Mouse (Mus musculus): ENCODE measurements at regions not wholly inside any gene's neighbourhood (a gene's known extent, or its start where the extent isn't known, plus 50 kb on each side); places are given as distances from the start of the nearest gene placed in this dataset.

DNA sequence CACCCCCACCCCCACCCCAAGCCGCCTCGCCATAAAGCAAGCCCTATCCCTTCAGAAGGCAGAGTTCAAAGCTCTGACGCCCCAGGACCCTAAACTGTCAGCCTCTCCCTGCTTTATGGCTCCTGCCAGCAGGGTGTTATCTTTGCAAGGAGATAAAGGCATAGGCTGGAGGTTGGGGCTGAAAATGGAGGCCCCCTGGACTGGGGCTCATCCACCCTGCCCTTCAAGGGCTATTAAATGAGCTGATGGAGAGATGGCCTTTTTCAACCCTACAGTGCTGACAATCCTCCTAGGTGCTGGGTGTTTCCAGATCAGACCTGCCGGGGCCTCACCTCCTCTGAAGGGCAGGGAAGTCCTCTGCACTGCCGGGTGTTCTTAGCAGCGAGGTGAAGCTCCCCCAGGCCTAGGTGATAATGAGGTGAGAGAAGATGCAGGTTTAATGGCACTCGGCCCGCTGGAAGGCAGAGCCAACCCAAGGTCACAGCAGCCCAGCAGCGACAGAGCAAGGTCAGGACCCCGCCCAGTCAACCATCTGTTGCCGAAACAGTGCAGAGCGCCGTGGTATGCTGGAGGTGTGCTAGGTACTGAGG is 153.4 kb downstream of the Mycn start:
- Histone ChIP-seq H3K4me1 (ENCODE audit: control insufficient read depth, insufficient read depth, low read length) (no peaks in the 10 kb centered on the region), H3K4me3 (replicated peaks; ENCODE audit: insufficient read depth, low read depth, low read length) (no peak overlapping the region), H3K27me3 (ENCODE audit: control insufficient read depth, insufficient read depth, low read length) (no peaks in the 10 kb centered on the region; the same call in 1 of the 2 replicates), H3K27ac (ENCODE audit: insufficient read depth, low read length) (no peak overlapping the region)
- TF ChIP-seq CTCF (IDR thresholded peaks at IDR 0.05; ENCODE audit: borderline replicate concordance, insufficient read depth, low read depth, low read length) (no peak), POLR2A (IDR thresholded peaks at IDR 0.05; ENCODE audit: borderline replicate concordance, insufficient read depth, low read length) (no peak)
- no peak for DNase-seq
- WGBS: 57% methylated on average over 13 of the region's 13 CpGs

DNA sequence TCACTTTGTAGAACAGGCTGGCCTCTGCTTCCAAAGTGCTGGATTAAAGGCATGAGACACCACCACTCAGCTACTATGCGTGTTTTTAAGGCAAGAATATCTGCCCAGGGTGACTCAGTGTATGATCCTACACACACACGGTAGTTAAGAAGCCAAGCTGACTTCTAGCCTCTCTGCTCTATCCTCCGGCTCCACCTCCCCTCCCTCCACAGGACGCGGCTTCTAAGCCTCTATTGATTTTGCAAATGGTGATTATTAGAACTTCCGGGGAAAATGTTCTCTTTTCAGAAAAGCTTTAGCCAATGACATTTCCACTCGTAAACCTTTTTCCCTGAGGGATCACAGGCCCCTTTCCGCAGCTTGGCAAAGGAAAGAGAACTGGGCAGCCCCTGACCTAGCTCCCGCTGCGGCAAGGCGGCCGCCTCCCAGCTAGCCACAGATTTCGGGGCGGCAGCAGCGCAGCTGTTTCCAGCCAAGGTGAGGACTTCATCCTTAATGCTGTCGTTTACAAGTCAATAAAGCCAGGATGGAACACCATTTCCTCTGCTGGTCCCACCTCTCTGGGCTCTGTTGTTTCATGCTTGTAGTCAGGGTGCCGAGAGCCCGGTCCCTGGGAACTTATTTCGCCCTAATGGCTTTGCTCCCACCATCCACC is 154.0 kb downstream of the Mycn start:
- Histone ChIP-seq H3K4me3 (replicated peaks; ENCODE audit: insufficient read depth, low read depth, low read length) (no peak overlapping the region), H3K4me1 (ENCODE audit: control insufficient read depth, insufficient read depth, low read length) (no peaks in the 10 kb centered on the region), H3K27ac (ENCODE audit: insufficient read depth, low read length) (no peak overlapping the region), H3K27me3 (ENCODE audit: control insufficient read depth, insufficient read depth, low read length) (no peaks in the 10 kb centered on the region)
- TF ChIP-seq CTCF (IDR thresholded peaks at IDR 0.05; ENCODE audit: borderline replicate concordance, insufficient read depth, low read depth, low read length) (no peak), POLR2A (IDR thresholded peaks at IDR 0.05; ENCODE audit: borderline replicate concordance, insufficient read depth, low read length) (no peak)
- WGBS: 19% methylated on average over 19 of the region's 19 CpGs
- no peak for DNase-seq

DNA sequence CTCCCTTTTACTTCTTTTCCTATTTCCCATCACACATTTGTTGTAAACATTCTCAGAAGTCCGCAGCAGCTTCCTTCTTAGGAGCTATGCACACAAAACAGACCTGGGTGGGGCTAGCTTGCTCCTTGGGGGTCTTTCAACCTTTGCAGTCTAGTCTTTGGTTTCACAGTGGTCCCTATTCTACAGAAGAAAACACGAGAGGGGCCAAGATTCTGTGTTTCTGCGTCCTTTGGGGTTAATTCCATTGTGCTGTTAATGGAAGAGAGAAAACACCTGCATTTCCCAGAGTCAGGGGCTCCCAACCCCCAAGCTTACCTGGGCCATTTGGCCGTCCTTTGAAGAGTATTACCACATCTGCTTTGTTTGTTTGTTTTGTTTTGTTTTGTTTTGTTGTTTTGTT is 154.6 kb downstream of the Mycn start:
- DNase-seq: no peak
- TF ChIP-seq CTCF (IDR thresholded peaks at IDR 0.05; ENCODE audit: borderline replicate concordance, insufficient read depth, low read depth, low read length) (no peak), POLR2A (IDR thresholded peaks at IDR 0.05; ENCODE audit: borderline replicate concordance, insufficient read depth, low read length) (no peak)
- Histone ChIP-seq H3K4me1 (ENCODE audit: control insufficient read depth, insufficient read depth, low read length) (no peaks in the 10 kb centered on the region), H3K27me3 (ENCODE audit: control insufficient read depth, insufficient read depth, low read length) (no peaks in the 10 kb centered on the region), H3K27ac (ENCODE audit: insufficient read depth, low read length) (no peak overlapping the region), H3K4me3 (replicated peaks; ENCODE audit: insufficient read depth, low read depth, low read length) (no peak overlapping the region)
- 79% methylated on average over 4 of the region's 4 CpGs for WGBS

DNA sequence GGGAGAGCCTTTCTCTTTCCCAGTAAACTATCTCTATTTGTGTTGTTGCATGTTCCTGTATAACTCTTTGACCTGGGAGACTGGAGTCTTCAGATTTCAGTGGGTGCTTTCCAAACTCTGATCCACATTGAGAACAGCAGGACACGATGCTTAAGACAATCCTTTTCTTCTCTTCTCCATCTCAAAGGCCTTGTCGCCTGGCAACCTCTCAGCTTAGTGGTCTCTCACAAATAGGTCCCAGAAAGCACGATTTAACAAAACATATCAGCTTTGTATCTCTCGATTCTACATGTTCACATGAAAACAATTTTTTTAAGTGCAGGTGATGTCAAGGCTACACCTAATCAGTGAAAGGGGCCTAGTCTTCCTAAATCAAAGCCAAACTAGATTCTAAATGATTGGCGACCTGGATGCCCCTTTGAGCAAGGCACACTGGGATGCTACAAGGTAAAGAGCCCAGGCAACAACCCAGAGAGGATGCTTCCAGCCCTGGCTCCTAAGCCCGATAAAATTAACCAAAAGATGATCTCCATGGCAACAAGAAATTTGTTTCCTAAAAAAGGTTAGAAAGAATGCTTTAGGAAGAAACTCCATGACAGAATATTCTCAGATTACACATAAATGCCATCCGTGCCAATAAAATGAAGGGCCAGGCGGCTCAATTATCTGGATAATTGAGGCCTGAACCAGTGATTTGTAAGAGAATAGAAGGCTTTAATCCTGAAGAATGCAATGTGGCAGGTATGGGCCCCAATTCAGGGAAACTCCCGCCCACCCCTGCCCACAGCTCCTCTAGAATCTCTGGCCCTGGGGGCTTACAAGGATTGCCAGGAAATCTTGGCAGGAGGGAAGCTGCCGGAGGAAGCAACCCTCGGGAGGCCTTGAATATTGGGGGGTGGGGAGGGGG is 157.8 kb downstream of the Mycn start:
- Histone ChIP-seq H3K4me3 (replicated peaks; ENCODE audit: insufficient read depth, low read depth, low read length) (no peak overlapping the region), H3K4me1 (ENCODE audit: control insufficient read depth, insufficient read depth, low read length) (no peaks in the 10 kb centered on the region), H3K27me3 (ENCODE audit: control insufficient read depth, insufficient read depth, low read length) (no peaks in the 10 kb centered on the region), H3K27ac (ENCODE audit: insufficient read depth, low read length) (no peak overlapping the region)
- TF ChIP-seq POLR2A (IDR thresholded peaks at IDR 0.05; ENCODE audit: borderline replicate concordance, insufficient read depth, low read length): no peak
- no peak for TF ChIP-seq CTCF (IDR thresholded peaks at IDR 0.05; ENCODE audit: borderline replicate concordance, insufficient read depth, low read depth, low read length)
- no peak for DNase-seq
- WGBS: 55% methylated on average over 11 of the region's 11 CpGs

DNA sequence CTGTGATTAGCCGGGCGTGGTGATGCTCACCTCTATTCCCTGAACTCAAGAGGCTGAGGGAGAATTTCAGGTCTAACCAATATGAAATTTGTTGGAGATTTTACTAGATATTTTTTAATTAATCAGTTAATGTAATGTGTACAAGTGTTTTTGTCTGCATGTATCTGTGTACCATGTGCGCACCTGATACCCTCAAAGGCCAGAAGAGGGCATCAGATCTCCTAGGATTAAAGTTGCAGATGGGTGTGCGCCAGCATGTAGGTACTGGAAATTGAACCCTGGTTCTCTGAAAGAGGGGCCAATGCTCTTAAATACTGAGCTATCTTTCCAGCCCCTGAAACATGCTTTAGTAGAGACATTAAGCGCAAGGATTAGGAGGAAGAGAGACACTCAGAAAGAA is 160.2 kb downstream of the Mycn start:
- TF ChIP-seq POLR2A (IDR thresholded peaks at IDR 0.05; ENCODE audit: borderline replicate concordance, insufficient read depth, low read length) (no peak), CTCF (IDR thresholded peaks at IDR 0.05; ENCODE audit: borderline replicate concordance, insufficient read depth, low read depth, low read length) (no peak)
- no peak overlapping the region for H3K4me3 ChIP-seq (replicated peaks; ENCODE audit: insufficient read depth, low read depth, low read length)
- WGBS: 97% methylated on average over 5 of the region's 5 CpGs
- H3K27me3 ChIP-seq (ENCODE audit: control insufficient read depth, insufficient read depth, low read length): no peaks in the 10 kb centered on the region
- H3K27ac ChIP-seq (ENCODE audit: insufficient read depth, low read length): no peak overlapping the region
- no peak for DNase-seq
- no peaks in the 10 kb centered on the region for H3K4me1 ChIP-seq (ENCODE audit: control insufficient read depth, insufficient read depth, low read length)

DNA sequence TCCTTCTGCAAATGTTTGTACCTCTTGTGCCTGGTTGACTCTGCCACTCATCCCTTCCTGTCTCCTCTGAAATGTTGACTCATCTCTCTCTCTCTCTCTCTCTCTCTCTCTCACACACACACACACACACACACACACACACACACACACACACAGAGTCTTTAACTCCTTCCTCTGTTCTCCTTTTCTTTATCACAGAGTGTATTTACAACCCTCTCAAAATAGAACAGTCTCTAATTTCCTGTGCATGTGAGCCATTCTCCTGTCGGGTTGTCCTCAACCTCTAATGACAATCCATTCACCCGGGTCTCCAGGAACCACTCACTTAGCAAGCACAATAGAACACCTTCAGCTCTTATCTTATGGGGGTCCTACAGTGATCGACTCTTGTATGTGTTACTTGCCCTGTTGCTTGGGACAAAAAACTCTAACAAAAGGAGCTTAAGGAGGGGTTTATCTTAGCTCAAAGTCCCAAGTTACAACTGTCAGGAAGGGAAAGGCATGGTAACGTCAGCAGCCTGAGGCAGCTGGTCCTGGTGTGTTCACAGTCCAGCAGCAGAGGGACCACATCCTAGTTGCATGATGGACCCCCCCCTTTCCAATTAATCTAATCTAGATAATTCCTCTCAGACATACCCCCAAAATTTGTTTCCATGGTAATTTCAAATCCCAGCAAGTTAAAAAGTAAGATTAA is 163.0 kb downstream of the Mycn start:
- no peak for DNase-seq
- WGBS: 60% methylated on average over 4 of the region's 4 CpGs
- Histone ChIP-seq H3K4me3 (replicated peaks; ENCODE audit: insufficient read depth, low read depth, low read length) (no peak overlapping the region), H3K27me3 (ENCODE audit: control insufficient read depth, insufficient read depth, low read length) (no peaks in the 10 kb centered on the region), H3K4me1 (ENCODE audit: control insufficient read depth, insufficient read depth, low read length) (no peaks in the 10 kb centered on the region), H3K27ac (ENCODE audit: insufficient read depth, low read length) (no peak overlapping the region)
- TF ChIP-seq POLR2A (IDR thresholded peaks at IDR 0.05; ENCODE audit: borderline replicate concordance, insufficient read depth, low read length): no peak
- no peak for TF ChIP-seq CTCF (IDR thresholded peaks at IDR 0.05; ENCODE audit: borderline replicate concordance, insufficient read depth, low read depth, low read length)

DNA sequence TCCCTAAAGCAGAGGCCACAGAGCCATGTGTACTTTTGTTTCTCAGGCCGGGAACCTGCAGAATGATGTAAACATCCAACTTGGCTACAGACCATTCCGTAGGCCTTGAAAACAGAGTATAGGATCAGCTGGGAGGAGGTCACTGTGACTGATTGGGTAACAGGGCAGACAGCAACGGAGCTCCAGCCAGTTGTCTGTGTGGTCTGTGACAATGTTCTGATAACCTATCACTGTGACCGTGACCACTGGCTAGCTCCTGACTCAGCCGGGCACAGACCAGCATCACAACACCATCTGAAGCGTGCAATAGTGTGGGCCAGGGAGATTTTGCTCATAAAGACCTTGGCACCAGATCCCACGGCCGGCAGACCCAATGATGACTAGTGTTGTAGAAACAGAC is 164.3 kb downstream of the Mycn start:
- 64% methylated on average over 8 of the region's 8 CpGs for WGBS
- TF ChIP-seq CTCF (IDR thresholded peaks at IDR 0.05; ENCODE audit: borderline replicate concordance, insufficient read depth, low read depth, low read length) (no peak), POLR2A (IDR thresholded peaks at IDR 0.05; ENCODE audit: borderline replicate concordance, insufficient read depth, low read length) (no peak)
- no peaks in the 10 kb centered on the region for H3K27me3 ChIP-seq (ENCODE audit: control insufficient read depth, insufficient read depth, low read length)
- H3K4me1 ChIP-seq (ENCODE audit: control insufficient read depth, insufficient read depth, low read length): no peaks in the 10 kb centered on the region
- DNase-seq: no peak
- no peak overlapping the region for H3K27ac ChIP-seq (ENCODE audit: insufficient read depth, low read length)
- H3K4me3 ChIP-seq (replicated peaks; ENCODE audit: insufficient read depth, low read depth, low read length): no peak overlapping the region

All from cerebellum, adult 2 months (tissue).